Mouse (Mus musculus): ENCODE results near the gene Abcg1.

Abcg1 gene

GRCm38 (mm10) chr17:31129452-31129851 is 72.0 kb downstream of the Abcg1 start, which contains the start of gene Tff3:
Gene Tff3 (minus strand): TSS chr17:31129646.
- DNase-seq (ENCODE audit: low spot score) = no peak

- DNase-seq (ENCODE audit: low spot score) = no peak
These were observed 73.9 kb downstream of the Abcg1 start for GRCm38 (mm10) chr17:31131269-31131821.

DNA sequence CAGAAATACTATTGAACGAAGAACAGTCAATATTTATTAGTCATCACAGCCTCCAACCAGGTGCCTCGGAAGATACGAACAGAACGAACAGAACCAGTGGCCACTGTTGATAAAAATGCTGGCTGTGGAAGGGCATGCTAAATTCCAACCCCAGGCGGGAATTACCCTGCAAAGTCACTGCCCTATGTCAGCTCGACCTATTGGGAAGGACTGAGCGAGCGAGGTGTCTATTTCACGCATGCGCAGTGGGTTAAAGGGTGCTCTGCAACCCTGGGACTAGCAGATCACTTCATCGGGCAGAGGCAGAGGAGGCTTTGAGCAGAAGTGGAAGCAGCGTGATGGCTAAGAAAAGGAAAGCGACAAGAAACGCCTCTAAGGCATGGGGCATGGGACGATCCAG is 76.3 kb downstream of the Abcg1 start:
- DNase-seq (ENCODE audit: low spot score) = no peak

DNA sequence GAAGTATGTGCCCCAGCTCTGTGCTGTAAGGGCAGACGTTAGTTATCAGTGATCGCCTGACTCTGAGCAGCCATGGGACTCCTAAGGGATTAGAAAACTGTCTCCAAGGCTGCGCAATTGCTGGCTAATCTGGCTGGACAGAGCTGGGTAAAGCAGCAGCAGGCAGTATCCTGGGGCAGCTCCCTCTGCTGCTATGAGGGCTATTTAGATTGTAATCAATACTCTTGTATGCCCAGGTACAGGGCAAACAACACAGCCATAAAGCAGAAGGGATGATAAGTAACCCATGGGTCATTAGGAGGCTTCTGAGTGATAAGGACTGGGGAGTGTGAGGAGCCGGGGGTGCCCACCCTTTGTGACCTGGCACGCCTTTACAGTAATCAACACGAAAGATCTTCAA is 77.4 kb downstream of the Abcg1 start:
- DNase-seq (ENCODE audit: low spot score) = no peak

DNA sequence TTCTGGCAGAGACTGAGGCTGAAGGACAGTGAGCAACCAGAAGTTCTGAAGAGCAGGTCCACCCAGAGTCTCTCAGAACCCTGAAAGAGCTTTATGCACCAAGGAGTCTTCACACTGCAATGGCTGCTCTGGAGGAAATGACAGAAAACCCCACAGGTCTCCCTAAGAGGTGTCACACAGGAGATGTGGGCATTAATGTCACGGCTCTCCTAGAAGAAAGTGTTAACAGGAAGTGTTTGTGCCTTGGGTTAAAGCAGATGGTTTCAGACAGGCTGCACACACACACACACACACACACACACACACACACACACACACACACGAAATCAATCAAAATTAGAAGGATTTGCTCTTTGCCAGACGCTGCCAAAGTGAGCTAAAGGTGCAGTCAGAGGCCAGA is 78.8 kb downstream of the Abcg1 start:
- no peak for DNase-seq (ENCODE audit: low spot score)

DNA sequence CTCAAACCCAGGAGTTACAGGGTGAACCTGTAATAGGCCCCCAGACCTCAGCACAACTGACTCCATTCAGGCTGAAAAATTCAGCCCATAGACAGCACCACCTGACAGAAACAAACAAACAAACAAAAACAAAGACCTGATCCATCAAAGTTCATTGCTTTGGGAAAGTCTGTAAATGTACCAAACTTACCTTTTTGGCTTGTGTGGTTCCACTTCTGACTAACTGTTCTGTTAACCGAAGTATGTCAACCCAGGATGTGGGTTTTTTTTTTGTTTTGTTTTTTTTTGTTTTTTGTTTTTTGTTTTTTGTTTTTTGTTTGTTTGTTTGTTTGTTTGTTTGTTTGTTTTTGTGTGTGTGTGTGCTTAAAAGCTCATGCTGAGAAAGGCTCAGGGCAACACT is 79.3 kb downstream of the Abcg1 start:
- DNase-seq (ENCODE audit: low spot score) = no peak

DNA sequence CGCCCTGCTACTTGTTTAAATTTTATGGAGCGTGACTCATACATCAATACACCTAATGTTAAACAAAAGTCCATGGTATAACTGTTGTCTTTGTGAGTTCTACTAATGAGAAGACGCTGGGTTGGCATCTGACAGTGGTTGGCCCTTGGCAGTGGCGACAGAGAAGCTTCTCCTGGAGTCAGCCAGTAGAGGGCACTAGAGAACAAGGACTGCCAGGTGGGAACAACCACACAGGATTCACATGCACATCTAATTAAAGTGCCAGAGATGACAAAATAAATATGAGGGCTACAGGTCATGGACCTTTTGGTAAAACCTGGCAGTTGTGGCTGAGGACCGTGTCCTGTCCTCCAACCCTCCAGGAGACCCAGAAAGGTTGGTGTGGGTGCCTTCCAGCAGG is 80.9 kb downstream of the Abcg1 start:
- peak; percentile 48 for DNase-seq (ENCODE audit: low spot score)

GRCm38 (mm10) chr17:31142116-31142515 is 84.6 kb downstream of the Abcg1 start:
- DNase-seq (ENCODE audit: low spot score) = no peak

DNA sequence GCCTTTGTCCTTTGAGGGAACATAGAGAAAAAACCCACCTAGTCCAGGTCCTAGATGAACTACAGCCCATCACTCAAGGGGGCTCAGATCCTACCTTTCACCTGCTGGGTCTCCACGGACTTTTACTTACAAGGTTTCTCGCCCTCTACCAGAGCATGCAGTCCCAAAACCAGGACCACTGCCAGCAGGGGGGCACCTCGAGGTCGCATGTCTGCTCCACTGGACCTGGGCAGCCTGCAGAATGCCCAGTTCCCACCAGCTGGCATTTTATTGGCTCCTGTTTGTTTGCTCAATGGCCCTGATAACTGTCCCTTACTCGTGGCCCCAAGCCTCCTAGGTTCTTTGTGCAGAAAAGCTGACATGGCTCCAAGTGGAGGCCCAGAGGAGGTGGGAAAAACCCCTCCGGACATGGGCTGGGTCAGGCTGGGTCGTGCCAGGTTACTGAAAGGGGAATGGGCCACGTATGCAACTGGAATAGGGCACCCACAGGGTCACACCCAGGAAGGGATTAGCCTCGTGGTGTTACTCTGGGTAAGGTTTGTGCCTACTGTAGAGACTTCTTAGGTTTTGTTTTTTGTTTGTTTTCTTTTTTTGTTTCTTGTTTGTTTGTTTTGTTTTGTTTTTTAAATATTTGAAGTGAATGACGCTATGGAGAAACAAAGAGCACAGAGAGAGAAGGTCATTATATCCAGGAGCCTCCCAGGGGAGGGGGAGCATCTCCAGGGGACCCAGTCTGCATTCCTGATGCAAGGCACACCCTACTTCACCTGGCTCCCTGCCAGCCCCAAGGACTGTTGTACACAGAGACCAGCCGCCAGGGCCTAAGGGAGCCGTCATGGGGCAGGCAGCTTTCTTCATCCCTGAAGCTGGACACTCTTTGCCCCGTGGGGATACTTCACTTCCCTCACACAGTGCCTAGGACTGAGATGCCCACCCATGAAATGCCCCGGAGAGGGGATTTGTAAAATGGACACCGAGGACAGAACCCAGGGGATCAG is 86.9 kb downstream of the Abcg1 start, which contains the start of gene Tff2:
Tff2 (minus strand) TSS at position 243 of the 998 bp plus-strand sequence.
- DNase-seq (ENCODE audit: low spot score) = no peak

DNA sequence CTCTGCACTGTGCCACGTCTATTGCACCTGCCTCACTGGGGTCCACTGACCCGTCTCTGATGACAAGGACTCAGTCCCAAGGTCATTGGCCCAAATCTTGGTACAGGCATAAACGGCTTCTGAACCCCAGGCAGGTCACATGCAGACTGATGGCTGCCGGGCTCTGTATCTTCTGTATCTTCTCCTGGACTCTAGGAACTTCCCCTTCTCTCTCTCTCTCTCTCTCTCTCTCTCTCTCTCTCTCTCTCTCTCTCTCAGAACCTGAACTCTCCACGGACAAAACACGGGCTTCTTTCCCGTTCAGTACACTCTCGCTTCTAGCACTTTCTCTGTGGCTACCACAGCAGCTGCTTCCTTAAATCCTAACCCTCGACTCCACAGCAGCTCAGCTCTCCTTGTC is 88.5 kb downstream of the Abcg1 start:
- DNase-seq (ENCODE audit: low spot score) = no peak

- DNase-seq (ENCODE audit: low spot score) = no peak
These were observed 95.0 kb downstream of the Abcg1 start for GRCm38 (mm10) chr17:31152512-31152911.

- no peak for DNase-seq (ENCODE audit: low spot score)
These were observed 95.6 kb downstream of the Abcg1 start for GRCm38 (mm10) chr17:31152966-31153499.

GRCm38 (mm10) chr17:31153785-31154184 is 96.3 kb downstream of the Abcg1 start:
- no peak for DNase-seq (ENCODE audit: low spot score)

DNA sequence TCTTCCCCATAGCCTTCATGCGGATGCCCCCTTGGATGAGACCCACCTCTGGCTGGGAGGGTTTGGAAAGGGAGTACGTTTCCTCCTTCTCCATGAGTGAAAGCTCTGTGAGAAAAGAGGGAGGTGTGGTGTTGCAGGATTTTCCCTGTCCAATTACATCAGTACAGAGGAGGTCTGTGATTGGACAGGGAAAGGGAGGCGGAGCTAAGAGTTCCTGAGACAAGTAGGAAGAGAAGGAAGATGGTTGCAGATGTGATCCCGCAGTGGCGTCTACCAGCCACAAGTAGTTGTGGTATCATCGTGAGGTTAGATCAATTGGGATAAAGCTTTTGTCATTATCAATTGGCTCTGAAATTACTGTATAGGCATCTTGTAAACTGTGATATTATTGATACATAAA is 100.4 kb downstream of the Abcg1 start:
- DNase-seq (ENCODE audit: low spot score) = no peak

GRCm38 (mm10) chr17:31160291-31160690 is 102.8 kb downstream of the Abcg1 start:
- no peak for DNase-seq (ENCODE audit: low spot score)

- no peak for DNase-seq (ENCODE audit: low spot score)
These were observed 105.1 kb downstream of the Abcg1 start for GRCm38 (mm10) chr17:31162607-31163006.

DNA sequence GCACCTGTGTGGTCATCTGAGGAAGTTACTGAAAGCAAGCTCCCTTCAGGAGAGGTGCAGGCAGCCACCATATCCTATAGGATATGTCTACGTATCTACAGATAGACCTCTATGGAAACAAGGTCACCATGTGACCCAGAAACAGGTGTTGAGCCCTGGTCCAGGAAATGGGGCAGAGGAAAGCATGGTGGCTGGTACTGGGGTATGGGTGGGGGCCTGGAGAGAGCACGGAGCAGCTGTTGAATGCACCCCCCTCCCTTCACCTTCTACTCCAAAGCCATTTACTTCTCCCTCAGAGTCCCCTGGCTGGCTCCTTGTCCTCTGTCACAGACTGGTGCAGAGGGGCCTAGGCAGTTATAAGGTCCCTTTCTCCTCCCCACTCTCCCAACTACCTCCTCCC is 106.3 kb downstream of the Abcg1 start:
- DNase-seq (ENCODE audit: low spot score) = no peak

GRCm38 (mm10) chr17:31165127-31165526 is 107.7 kb downstream of the Abcg1 start, which contains the start of gene Tff1:
Gene Tff1 (minus strand): TSS chr17:31165277.
- no peak for DNase-seq (ENCODE audit: low spot score)

All from urinary bladder, postnatal 25 days (tissue).